Mouse (Mus musculus) layer of hippocampus, adult 9-10 months (tissue): ENCODE measurements around the gene Il17re.
A peak's percentile ranks its signal among the peaks of the same experiment; 100 is the strongest.

Source experiments
- DNase-seq: peaks from one replicate; pipeline ENCODE4 v3.0.0; 2022; ENCODE audit warnings: low spot score

The Il17re gene

DNA sequence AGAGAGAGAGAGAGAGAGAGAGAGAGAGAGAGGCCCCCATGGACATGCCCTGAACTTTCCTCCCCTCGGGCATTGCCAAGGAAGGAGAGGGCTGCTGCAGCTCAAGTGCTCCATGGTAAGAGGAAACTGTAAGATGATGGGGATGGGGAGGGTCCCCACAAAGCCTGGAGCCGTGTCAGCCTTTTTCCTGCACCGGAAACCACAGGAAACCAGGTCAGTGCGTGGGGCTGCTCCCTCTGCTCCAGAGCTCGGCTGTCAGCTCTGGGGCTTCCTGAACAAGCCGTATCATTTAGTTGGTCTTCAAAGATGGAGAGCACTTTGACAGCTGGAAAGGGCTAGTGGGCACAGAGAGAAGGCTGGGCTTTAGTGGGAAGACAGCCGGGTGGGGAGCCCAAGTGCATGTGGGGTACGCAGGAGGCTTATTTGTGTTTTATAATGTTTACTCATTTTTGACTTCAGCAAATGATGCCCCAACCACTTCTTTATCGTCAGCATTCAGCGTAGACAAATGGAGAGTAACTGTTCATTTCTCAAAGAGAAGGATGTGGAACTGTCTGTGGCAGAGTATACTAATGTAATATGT lies at the start of gene Il17re:
Gene Il17re, plus strand, starts transcription at position 533 of the 583 bp plus-strand sequence.
- no peak for DNase-seq

DNA sequence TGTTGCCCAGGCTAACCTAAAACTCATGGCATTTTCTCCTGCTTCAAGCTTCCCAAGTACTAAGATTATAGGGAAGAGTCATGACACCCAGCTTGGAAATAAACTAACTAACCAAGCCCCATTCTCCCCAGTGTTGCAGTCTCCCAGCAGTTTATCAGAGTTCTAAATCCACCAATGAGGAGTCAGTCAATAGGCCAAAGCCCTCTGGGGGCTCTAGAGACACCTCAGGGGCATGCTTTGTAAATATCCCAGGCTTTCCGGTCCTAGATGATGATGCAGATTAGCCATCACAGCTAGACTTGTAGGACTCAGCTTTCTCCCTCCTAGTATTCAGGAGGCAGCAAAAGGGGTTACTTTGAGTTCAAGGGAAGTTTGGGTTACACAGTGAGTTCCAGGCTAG lies 48.3 kb upstream of the Il17re start:
- DNase-seq = no peak

DNA sequence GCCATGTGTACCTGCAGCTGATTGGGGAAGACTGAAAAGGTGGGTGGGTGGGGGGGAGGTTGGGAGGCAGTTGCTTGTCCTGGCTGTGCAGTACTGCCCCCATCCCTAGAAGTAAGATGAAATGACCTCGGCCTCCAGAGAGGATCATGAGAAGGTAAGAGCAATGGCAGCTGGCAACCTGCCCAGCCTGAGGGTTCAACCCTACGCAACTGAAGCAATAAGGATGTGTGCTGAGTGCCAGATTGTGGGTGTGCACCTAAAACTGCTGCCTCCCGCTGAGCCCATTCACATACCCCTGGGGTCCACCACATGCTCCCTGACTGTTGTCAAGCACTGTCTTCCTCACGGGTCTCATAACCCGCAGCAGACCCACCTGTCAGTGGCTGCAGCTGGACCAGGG lies 41.9 kb upstream of the Il17re start:
- DNase-seq = no peak

DNA sequence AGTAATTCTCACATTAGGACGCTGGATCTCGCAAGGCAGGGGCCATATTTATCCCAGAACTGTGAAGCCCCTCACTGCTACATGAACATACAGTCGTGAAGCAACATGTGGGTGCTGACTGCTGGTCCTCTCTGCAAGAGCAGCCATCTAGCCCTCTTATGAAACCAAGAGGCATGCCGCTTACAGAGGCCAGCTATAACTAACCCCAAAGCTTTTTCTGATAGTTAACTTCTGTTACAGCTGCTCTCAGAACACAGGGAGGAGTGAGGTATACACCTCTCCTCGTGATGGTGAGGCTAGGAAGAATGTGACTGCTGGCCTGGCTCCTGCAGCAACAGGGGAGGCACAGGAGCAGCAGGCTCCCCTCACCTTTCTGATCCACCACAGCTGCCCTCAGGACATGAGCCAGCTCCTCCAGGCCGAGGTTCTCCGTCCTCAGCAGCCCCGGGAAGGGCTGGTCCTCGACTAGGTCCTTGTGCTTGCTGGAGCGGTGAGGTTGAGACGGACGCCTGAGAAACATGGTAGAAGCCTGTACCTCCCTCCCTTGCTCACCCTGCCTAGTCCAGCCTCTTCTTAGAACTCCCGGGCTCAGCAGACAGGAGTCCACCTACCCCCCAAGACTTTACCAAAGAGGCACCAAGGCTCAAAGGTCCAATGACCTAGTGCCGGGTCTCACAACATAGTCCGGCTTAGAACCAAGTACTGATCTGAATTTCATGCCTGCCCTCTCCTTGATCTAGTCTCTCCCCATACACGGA lies 39.7 kb upstream of the Il17re start:
- no peak for DNase-seq

DNA sequence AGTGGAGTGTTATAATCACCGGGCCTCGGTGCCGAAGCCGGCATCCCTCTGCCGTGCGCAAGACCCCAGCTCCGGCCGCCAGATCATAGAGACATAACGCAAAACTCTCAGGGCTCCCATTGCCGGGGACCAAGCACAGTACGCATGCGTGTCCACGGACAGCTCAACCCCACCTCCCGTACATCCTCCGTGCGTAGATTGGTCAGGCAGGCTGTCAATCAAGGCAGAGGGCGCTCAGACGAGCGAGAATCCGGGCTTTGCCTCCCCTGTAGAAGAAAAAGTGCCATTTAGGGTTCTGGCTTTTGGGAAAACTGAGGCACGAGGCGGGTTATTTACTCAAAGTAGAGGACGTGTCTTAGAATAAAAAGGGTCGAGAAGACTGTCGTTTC lies 39.1 kb upstream of the Il17re start, which contains the start of gene Rpusd3:
Gene Rpusd3, minus strand, starts transcription at position 142 of the 389 bp plus-strand sequence.
- DNase-seq = peak; percentile 86

DNA sequence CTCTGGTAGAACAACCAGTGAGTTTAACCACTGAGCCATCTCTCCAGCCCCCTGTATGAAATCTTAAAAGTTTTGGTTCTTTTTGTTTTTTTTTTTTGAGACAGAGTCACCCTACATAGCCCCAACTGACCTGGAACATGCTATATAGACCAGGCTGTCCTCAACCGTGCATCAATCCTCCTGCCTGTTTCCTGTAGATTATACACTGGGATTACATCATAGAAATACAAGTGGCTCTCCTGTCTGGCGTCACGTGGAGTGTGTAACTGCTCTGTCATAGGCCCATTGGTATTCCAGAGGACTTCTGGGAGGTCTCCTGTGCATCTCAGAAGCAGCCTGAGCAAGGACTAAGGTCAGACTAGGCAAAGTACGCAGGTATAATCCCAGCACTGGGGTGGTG lies 35.3 kb upstream of the Il17re start:
- DNase-seq = no peak

DNA sequence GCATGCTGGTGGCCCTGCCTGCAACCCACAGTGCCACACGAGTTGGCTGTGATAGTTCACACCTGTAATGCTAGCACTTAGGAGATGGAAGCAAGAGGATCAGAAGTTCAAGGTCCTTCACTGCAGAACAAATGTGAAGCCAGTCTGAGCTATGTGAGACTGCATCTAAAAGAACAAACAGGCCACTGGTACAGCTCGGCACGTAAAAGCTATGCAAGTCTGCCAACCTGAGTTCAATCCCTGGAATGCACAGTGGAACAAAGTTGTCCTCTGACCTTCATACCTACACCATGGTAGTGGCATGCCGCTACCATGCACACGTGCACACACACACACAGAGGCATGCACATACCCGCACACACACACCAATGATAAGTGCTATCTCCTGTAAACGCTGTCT lies 34.1 kb upstream of the Il17re start:
- DNase-seq = no peak

DNA sequence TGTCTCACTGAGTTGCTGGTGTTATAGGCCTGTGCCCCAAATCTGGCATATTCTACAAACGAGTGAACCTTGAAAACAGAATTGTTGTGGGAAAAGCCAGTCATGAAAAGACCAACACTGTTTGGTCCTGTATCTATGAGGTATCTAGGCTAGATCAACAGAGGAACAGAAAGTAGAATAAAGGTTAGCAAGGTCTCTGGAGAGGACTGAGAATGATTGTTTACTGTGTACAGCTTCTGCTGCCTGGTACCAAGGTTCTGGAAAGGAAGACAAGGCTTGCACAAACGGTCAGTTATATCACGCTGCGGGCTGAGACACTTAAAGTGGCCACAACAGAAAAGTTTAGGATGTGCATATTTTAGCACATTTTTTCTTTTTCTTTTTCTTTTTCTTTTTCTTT lies 31.6 kb upstream of the Il17re start:
- DNase-seq = no peak

DNA sequence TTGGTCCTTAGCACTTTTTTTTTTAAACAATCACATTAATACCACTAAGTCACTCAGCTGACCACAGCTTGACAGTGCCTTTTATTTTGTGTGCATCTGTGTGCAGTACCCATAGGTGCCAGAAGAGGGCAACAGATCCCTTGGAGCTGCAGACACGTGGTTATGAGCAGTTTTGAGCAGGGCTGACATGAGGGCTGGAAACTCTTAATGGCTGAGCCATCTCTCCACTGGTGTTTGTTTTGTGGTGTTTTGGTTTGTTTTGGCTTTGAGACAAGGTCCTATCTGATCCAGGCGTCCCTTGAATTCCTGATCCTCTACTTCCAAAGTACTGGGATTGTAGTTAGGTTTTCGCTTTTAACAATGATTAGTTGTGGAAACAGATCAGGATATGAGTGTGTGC lies 30.9 kb upstream of the Il17re start:
- DNase-seq = no peak

DNA sequence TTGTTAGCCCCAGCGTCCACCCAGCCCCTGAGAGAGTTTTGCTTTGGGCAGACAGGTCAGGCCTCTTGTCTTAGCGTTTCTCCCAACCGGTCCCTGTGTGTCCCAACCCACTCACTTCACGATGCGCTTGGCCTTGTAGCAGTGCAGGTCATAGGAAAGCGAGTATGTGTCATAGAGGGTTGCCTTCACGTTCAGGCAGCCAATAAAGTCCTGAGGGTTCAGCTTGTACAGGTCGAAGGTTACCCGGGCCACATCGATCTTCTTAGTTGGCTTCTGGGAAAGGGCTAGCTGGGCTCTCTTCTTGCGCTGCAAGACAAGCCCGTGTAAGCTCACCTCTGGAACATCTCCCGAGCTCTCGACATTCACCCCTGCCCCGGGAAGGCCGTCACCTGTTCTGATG lies 30.3 kb upstream of the Il17re start:
- DNase-seq = no peak

DNA sequence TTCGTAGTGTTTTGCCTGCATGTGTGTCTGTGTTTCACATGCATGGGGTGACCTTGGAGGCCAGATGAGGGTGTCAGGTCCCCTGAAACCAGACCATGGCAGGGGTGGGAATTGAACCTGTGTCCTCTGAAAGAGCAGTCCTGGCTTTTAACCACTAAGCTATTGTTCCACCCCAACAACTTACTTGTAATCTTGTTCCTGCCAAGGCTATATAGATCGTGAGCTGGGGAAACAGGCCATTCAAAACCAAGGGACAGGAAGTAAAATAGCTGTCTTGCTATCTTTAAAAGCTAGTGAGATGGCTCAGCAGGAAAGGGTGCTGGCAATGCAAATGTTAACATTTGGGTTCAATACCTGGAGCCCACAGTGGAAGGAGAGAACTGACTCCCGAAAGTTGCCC lies 28.3 kb upstream of the Il17re start:
- no peak for DNase-seq

DNA sequence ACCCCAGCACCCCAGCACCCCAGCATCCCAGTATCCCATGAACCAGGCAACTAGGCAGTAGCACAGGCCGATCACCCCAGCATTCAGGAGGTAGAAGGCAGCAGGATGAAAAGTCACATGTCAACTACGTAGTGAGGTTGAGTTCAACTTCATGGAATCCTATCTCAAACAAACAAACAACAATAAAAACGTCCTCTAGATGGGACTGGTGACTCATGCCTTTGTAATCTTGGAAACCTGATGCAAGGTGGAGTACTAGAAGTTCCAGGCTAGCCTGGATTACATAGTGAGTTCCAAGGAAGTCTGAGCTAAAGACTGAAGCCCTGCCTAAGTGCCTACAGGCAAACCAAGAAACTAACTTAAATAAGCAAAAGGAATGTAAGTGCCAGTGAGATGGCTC lies 27.4 kb upstream of the Il17re start:
- no peak for DNase-seq

DNA sequence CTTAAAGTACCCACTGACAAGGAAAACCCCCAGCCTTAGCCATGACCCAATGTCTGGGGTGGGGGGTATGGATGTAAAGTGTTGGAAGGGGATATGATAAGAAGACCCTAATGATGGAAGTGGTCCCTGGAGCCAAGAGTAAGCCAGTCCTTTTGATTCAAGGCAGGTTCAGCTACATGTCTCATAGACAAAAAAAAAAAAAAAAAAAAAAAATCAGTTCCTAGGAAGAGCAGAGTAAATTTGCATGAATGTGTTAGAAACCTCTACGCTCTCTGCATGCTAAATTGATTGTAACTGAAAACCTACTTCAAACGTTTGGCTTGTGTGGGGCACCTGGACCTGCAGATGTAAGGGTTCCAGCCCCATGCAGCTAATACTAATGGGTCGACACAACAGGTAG lies 26.5 kb upstream of the Il17re start:
- DNase-seq = no peak

DNA sequence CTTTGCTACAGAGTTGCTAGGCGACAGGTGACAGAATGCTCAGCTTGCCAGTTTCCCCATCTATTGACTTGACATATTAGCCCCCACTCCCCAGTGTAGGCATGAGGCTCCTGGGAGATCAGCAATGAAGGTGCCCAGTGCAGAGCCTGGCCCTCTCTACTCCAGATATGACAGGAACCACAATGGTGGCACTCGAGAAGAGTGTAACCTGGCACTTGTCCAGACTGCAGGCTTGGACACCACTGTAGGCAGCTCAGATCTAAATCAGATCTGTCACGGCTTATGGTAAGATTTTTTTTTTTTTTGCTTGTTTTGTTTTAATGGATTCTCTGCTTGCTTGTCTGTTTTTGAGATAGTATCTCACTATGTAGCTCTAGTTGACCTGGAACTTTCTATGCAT lies 24.6 kb upstream of the Il17re start:
- DNase-seq = no peak

DNA sequence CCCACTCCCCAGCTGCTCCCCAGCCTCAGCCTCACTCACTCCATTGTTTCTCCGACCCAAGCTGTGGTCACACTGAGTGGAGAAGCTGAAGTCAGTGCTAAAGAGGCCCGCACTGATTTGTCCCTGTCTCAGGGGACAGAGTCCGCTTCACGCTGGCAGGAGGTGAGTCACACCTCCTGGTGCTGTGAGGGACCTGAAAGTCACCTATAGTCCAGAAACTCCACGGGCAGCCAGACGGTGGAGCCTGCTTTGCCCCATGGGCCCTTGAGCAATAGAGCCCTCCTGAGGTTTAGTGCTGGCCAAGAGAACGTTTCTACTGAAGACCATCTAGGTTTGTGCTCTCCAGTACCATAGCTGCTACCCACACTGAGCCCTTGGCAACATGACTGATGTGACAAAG lies 23.6 kb upstream of the Il17re start:
- no peak for DNase-seq

DNA sequence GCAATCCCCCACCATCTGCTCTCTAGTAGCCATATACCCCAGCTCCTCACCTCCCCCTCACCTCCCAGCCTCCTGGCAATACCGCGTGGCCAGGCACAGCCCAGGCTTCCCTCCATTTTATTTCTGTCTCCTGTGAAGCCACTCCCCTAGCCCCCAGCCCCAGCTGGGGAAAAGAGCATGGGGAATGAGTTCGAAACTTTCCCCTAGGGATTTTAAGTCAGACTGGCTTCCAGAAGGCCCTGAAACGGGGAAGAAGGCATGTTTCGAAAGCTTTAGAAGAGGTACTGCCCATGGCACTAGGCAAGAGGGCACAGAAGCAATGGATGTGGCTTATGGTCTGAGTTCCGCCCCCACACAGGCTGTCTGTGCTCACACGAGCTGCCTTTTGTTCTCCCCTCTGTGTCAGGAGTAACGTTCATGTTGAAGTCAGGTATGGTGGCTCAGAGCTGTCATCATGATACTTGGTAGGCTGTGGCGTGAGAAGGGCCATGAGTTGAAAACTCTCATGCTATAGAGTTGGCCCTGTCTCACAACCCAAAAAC lies 22.5 kb upstream of the Il17re start, which contains the start of gene Cidec:
Gene Cidec, minus strand, starts transcription at position 97 of the 542 bp plus-strand sequence.
- DNase-seq = no peak

DNA sequence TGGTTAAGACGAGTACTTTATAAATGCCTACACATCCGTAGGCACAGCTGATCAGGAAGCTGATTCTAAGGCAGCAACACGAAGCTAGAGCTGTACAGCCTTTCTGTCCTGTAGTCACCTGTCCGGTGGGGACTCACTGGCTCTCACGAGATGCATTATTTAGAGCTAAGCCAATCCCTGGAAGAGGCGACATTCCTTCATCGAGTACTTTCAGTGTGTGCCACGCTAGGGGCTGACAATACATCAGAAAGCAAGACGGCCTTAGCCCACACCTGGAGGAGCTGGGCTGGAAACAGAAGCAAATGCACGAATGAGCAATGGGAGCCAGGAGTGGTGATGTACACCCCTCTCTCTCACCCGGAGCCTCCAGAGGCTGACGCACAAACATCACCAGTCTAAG lies 21.1 kb upstream of the Il17re start:
- no peak for DNase-seq

DNA sequence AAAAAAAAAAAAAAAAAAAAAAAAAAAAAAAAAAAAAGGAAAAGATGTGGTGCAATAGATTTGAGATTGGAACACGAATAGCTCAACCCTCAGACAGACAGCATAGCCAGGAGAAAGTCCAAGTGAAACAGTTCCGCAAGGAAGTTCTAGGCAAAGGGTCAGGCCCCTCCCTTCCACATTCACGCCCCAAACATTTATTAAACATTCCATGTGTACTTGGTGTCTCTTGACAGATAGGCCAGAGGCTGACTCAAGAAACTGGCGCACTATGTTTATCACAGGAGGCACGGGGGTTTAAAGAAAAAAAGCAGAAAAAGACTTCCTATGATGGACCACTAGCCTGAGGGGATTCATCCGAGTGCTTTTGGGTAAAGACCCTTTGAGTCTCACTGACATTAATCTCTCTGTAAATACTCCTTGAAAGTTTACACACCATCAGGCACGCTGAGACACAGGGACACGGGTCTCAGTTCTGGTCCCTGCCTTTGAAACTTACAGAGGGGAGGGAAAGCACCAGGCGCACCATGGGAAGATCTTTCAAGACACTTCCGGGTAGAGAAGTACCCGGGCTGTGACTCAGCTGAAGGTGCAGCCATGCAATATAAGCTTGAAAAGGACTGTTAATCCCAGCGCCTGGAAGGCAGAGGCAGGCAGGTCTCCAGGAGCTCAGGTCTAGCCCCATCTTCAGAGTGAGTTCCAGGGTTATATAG lies 19.4 kb upstream of the Il17re start:
- DNase-seq = no peak

DNA sequence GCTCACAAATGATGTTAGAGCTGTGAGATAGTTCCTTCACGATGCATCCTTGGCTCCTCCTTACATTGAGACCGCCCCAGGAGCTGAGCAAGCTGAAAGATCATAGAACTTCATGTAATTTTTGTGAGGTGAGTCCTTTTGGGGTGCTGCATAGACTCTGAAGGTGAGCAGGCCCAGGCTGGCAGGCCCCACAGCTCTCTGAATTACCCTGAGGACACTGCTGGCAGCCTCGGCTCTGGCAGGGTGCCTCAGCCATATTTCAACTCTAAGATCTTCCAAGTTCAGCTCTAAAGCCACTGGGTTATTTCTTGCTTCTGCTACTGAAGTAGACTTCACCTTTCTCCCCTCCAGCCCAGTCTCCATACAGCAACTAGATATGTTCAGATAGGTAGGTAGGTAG lies 17.6 kb upstream of the Il17re start:
- no peak for DNase-seq

DNA sequence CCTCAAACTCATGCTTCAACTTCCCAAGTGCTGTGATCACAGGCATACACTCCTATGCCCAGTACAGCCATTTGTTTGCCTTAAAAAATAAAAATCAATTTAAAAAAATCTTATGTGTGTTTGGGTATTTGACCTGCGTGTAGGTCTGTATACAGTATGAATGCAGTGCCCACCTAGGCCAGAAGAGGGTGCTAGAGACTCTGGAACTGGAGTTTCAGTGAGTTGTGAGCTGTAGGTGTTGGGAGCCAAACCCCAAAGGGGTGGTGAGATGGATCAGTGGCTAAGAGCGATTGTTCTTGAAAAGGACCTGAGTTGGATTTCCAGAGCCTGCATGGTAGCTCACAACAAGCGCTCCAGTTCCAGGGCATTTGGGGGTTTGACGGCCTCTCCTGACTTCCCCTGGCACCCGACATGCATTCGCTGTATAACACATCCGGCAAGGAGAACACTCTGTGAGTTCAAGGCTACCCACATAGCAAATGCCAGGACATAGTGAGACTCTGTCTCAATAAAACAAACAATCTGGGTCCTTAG lies 17.1 kb upstream of the Il17re start:
- peak; percentile 46 for DNase-seq

DNA sequence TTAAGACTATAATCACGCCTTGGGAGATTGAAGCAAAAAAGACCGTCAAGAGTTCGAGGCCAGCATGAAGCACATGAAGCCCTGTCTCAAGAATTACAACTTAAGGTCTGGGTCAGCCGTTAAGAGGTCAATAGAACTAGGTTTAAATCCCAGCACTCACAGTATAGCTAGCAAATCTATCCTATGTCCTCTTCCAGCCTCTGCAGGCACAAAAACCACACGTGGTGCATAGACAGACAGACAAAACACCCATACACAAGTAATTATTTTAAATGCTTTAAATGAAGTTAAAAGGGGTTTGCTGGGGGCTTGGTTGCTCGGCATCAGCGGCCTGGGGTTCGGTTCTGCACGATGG lies 16.2 kb upstream of the Il17re start:
- DNase-seq = no peak

DNA sequence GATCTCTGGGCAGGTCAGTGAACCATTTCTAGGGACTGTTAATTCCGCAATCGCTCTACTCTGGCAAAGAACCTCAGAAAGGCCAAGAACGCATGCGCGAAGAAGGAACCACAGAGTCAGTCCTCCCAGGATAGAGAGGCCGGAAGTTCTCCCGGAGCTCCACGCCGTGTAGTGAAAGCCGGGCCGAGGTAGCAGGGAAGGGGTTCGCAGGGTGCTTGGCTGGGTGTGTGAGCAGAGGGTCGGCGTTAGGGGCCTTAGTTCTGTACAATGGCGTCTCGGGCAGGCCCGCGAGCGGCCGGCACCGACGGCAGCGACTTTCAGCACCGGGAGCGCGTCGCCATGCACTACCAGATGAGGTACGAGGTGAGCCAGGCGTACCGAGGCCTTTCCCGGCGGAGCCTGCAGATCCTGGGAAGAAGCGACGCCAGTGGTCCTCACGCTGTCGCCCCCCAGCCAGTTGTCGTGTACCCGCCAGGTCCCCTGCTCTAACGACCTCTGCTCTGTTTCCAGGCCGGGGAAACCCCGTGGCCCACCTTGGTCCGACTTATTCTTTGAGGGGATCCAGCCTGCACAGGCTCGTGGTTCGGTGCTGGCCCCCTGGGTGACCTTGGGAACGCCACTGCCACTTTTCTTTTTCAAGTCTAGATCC lies 15.7 kb upstream of the Il17re start, which contains the start of gene Jagn1:
Gene Jagn1, plus strand, starts transcription at position 128 of the 649 bp plus-strand sequence.
- DNase-seq = peak; percentile 78
